Mouse (Mus musculus) cortical plate, adult 2 months (tissue): ENCODE measurements around the gene Fam19a1. TPM values are rescaled to one million over a fixed set of nuclear protein-coding genes. Genes with fewer than 3 reads are reported as not detected.

Experiments used
- H3K27ac ChIP-seq: fragments of 200-500 bp; 2 replicates; pipeline ENCODE4 v1.5.1; 2012; ENCODE audit warnings: low read length, control low read depth, inconsistent platforms; ENCODE audit not compliant: insufficient read depth
- H3K4me1 ChIP-seq: fragments of 200-500 bp; 2 replicates; pipeline ENCODE4 v1.6.1; 2011; ENCODE audit warnings: low read length; ENCODE audit not compliant: control insufficient read depth, insufficient read depth
- H3K4me3 ChIP-seq: fragments of 200-500 bp; 2 replicates; pipeline ENCODE4 v1.5.1; 2011; ENCODE audit warnings: mild to moderate bottlenecking, low read length, control low read depth; ENCODE audit not compliant: insufficient read depth
- CTCF ChIP-seq: fragments of 200-500 bp; IDR thresholded peaks from 2 replicates; pipeline ENCODE4 v1.5.1; 2011; ENCODE audit warnings: mild to moderate bottlenecking, control low read depth, low read length; ENCODE audit not compliant: insufficient read depth; ENCODE audit errors: extremely low read depth
- POLR2A ChIP-seq: fragments of 200-500 bp; IDR thresholded peaks from 2 replicates; pipeline ENCODE4 v1.6.1; 2011; ENCODE audit warnings: mild to moderate bottlenecking, low read length, control low read depth; ENCODE audit not compliant: insufficient read depth; ENCODE audit errors: extremely low read depth
- polyA plus RNA-seq: library from polyadenylated mRNA; depleted of rRNA; stranded (reverse); fragments of >200 nt; gene quantifications from 2 replicates; pipeline ENCODE4 v1.2.3, GENCODE M21; 2012

Fam19a1 gene
- polyA plus RNA-seq, 1 experiment = 18.8 TPM

- Histone ChIP-seq H3K4me1 (no peaks in the 10 kb centered on the region), H3K27ac (no peak overlapping the region), H3K4me3 (no peak overlapping the region)
- TF ChIP-seq CTCF = no peak
- no peak for TF ChIP-seq POLR2A
Observed at GRCm38 (mm10) chr6:96457590-96458259, 344.8 kb downstream of the Fam19a1 start.

GRCm38 (mm10) chr6:96459041-96459440 is 346.1 kb downstream of the Fam19a1 start:
- TF ChIP-seq CTCF (no peak), POLR2A (no peak)
- Histone ChIP-seq H3K4me3 (no peak overlapping the region), H3K4me1 (no peaks in the 10 kb centered on the region), H3K27ac (no peak overlapping the region)

GRCm38 (mm10) chr6:96499464-96499863 is 386.5 kb downstream of the Fam19a1 start:
- TF ChIP-seq CTCF = no peak
- TF ChIP-seq POLR2A = no peak
- Histone ChIP-seq H3K4me1 (no peaks in the 10 kb centered on the region), H3K4me3 (no peak overlapping the region), H3K27ac (no peak overlapping the region)

- TF ChIP-seq POLR2A (no peak), CTCF (no peak)
Observed at GRCm38 (mm10) chr6:96541600-96541999, 428.6 kb downstream of the Fam19a1 start.

DNA sequence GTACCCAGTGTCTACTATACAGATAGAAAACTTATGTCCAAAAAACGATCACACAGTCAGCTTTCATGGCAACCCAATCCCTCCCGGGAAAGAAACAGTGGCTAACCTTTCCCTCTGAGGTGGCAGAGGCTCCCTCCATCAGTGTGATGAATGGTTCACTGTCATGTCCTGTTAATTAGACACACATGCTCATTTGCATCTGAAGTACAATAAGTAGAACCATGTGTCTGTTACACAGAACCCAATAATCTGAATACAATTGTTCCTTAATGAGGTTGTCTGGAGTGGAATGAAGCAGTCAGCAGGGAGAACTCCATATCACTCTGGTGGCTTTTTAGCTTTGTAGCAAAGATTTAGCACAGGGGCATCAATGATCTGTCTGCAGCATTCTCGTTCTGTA is 431.9 kb downstream of the Fam19a1 start:
- H3K4me1 ChIP-seq = no peaks in the 10 kb centered on the region
- TF ChIP-seq POLR2A = no peak
- no peak for TF ChIP-seq CTCF
- H3K4me3 ChIP-seq = no peak overlapping the region
- H3K27ac ChIP-seq = no peak overlapping the region

More at GRCm38 (mm10) chr6:96541600-96541999, 428.6 kb downstream of the Fam19a1 start:
- Histone ChIP-seq H3K27ac (no peak overlapping the region), H3K4me3 (no peak overlapping the region), H3K4me1 (no peaks in the 10 kb centered on the region)

- Histone ChIP-seq H3K27ac (no peak overlapping the region), H3K4me1 (no peaks in the 10 kb centered on the region), H3K4me3 (no peak overlapping the region)
- TF ChIP-seq CTCF (no peak), POLR2A (no peak)
Observed at GRCm38 (mm10) chr6:96550431-96550830, 437.5 kb downstream of the Fam19a1 start.

DNA sequence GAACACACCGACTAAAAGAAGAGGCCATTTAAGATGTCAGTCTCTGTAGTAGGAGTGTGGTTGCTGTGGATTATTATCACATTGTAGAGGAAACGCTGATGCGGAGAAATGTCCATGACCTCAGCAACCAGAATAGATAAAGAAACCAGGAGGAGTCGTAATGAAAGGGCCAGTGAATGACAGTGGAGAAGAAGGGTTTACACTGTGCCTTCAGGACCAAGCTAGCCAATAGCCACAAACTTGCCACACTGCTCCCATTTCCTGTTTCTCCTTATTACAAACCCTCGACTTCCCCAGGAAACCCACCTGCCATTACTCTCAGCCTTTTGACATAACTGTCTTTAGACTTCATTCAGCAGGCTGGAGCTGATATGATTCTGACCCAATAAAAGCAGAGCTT is 465.7 kb downstream of the Fam19a1 start:
- Histone ChIP-seq H3K4me1 (no peaks in the 10 kb centered on the region), H3K4me3 (no peak overlapping the region), H3K27ac (no peak overlapping the region)
- TF ChIP-seq CTCF = no peak
- no peak for TF ChIP-seq POLR2A

GRCm38 (mm10) chr6:96580726-96581125 is 467.8 kb downstream of the Fam19a1 start:
- H3K27ac ChIP-seq = no peak overlapping the region

DNA sequence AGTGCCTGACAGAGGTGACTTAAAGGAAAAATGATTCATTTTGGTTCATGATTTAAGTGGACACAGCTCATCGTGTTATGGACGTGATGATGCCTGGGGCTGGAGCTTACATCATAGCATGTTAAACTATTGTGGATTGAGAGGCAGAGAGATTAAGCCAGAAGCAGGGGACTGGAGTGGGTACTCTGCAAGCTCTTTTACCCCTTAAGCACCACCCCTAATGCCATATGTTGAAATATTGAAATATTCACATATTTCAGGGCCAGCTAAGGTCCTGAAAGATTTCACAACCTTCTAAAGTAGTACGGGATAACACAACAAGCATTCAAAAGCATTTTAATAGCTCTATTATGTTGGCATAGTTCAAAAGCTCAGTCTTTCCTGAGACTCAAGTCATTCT is 468.2 kb downstream of the Fam19a1 start:
- Histone ChIP-seq H3K4me1 (no peaks in the 10 kb centered on the region), H3K4me3 (no peak overlapping the region), H3K27ac (no peak overlapping the region)
- TF ChIP-seq CTCF (no peak), POLR2A (no peak)

More at GRCm38 (mm10) chr6:96580726-96581125, 467.8 kb downstream of the Fam19a1 start:
- Histone ChIP-seq H3K4me3 (no peak overlapping the region), H3K4me1 (no peaks in the 10 kb centered on the region)
- TF ChIP-seq CTCF (no peak), POLR2A (no peak)

DNA sequence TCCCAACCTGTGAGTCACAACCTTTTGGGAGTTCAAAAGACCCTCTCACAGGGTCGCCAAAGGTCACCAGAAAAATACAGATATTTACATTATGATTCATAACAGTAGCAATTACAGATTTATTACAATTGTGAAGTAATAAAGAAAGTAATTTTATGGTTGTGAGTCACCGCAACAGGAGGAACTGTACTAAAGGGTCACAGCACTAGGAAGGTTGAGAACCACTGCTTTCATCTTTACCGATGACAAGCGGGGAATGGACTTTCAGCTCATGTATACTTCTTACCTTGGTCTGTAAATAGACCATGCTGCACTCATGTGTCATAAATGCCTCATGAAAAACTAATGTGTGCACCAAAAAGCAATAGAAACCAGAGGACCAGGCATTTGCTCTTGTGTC is 474.5 kb downstream of the Fam19a1 start:
- H3K27ac ChIP-seq = no peak overlapping the region
- no peaks in the 10 kb centered on the region for H3K4me1 ChIP-seq
- no peak overlapping the region for H3K4me3 ChIP-seq
- TF ChIP-seq POLR2A = no peak
- no peak for TF ChIP-seq CTCF
